Mouse (Mus musculus) spleen, adult 2 months (tissue): ENCODE data around the gene Lactbl1. TPM values are rescaled to one million over a fixed set of nuclear protein-coding genes. Genes with fewer than 3 reads are reported as not detected.

Experiments
- DNase-seq, 2 experiments: peaks; one replicate each; pipeline versions ENCODE4 v3.0.0 to v3.0.0-alpha.2; 2012 to 2021; ENCODE audit warnings: low spot score in 2 of 2, low read depth in 1 of 2
- H3K27ac ChIP-seq: fragments of 200-500 bp; 2 replicates; pipeline ENCODE4 v1.5.1; 2012; ENCODE audit warnings: low read length, inconsistent platforms; ENCODE audit not compliant: insufficient read depth
- H3K27me3 ChIP-seq: fragments of 200-500 bp; 2 replicates; pipeline ENCODE4 v1.6.1; 2012; ENCODE audit warnings: mild to moderate bottlenecking, moderate library complexity, low read length, inconsistent platforms; ENCODE audit not compliant: control insufficient read depth, insufficient read depth
- H3K36me3 ChIP-seq: fragments of 200-500 bp; 2 replicates; pipeline ENCODE4 v1.6.1; 2012; ENCODE audit warnings: mild to moderate bottlenecking, low read length, inconsistent platforms; ENCODE audit not compliant: control insufficient read depth, insufficient read depth
- H3K4me1 ChIP-seq: fragments of 200-500 bp; 2 replicates; pipeline ENCODE4 v1.6.1; 2011; ENCODE audit warnings: inconsistent platforms; ENCODE audit not compliant: control insufficient read depth, insufficient read depth, insufficient read length
- H3K4me3 ChIP-seq: fragments of 200-500 bp; 2 replicates; pipeline ENCODE4 v1.5.1; 2011; ENCODE audit warnings: mild to moderate bottlenecking, inconsistent platforms; ENCODE audit not compliant: insufficient read depth, insufficient read length; ENCODE audit errors: extremely low read depth
- CTCF ChIP-seq: fragments of 200-500 bp; IDR thresholded peaks from 2 replicates; pipeline ENCODE4 v1.5.1; 2011; ENCODE audit warnings: mild to moderate bottlenecking, inconsistent platforms; ENCODE audit not compliant: insufficient read depth, insufficient read length, insufficient replicate concordance; ENCODE audit errors: extremely low read depth
- POLR2A ChIP-seq: fragments of 200-500 bp; IDR thresholded peaks from 2 replicates; pipeline ENCODE4 v1.6.1; 2011; ENCODE audit warnings: low read depth, low read length, inconsistent platforms
- WGBS: fragments of 180-500 bp; shearing (Covaris S2); methylation state at CpG from one replicate; pipeline ENCODE4 v1.1.7; 2018; 5-methylcytosine and 5-hydroxymethylcytosine counted together
- polyA plus RNA-seq: library from polyadenylated mRNA; depleted of rRNA; stranded (reverse); fragments of >200 nt; gene quantifications from 2 replicates; pipeline ENCODE4 v1.2.3, GENCODE M21; 2012

Lactbl1 gene
- polyA plus RNA-seq, 1 experiment = 0.49 TPM

DNA sequence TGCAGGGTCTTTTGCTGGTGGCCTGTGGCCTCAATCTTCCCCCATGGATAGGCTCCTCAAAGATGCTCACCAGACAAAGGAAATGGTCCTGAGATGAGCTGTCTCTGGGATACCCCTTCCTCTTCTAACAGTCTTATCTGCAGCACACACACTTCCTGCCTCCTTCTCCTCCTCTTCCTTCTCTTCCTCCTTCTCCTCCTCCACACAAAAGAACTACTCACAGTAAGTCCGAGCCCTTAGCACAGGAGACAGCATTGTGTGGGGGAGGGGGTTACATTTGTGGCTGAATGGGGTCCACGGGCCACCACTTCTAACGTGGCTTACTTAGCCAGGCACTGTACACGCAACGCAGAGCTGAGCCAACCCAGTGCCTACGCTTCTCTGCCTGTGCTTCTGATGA lies 30.6 kb downstream of the Lactbl1 start:
- Histone ChIP-seq H3K36me3 (no peaks in the 10 kb centered on the region), H3K27ac (no peak overlapping the region), H3K27me3 (no peaks in the 10 kb centered on the region), H3K4me3 (no peak overlapping the region), H3K4me1 (no peaks in the 10 kb centered on the region)
- 41% methylated on average over 6 of the region's 6 CpGs for WGBS
- no peak for TF ChIP-seq POLR2A
- no peak for TF ChIP-seq CTCF
- no peak for DNase-seq

DNA sequence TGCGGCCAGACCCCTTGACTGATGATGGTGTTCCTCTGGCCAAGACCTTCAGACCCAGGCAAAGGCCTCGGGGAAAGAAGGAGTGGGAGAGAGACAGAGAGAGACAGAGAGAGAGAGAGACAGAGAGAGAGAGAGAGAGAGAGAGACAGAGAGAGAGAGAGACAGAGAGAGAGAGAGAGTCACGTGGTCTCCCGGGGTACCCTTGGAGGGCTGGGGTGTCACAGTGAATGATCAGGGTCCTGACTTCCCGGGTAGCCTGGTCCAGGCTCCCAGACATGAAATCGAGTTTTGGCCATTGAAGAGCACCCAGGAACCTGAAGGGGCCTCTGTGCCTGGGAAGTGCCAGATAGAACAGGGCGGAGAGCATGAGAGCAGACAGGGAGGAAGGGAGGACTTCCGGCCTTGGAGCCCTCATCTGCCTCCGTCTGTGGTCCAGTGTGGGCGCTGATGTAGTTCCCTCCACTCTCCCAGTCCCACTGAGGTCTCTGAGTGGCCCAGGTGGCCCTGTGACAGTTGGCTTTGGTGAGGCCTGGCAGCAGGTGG lies 31.3 kb downstream of the Lactbl1 start:
- H3K36me3 ChIP-seq = no peaks in the 10 kb centered on the region
- no peaks in the 10 kb centered on the region for H3K27me3 ChIP-seq
- 52% methylated on average over 10 of the region's 10 CpGs for WGBS
- TF ChIP-seq CTCF = no peak
- TF ChIP-seq POLR2A = no peak
- H3K4me1 ChIP-seq = no peaks in the 10 kb centered on the region
- H3K4me3 ChIP-seq = no peak overlapping the region
- no peak overlapping the region for H3K27ac ChIP-seq
- DNase-seq = no peak

DNA sequence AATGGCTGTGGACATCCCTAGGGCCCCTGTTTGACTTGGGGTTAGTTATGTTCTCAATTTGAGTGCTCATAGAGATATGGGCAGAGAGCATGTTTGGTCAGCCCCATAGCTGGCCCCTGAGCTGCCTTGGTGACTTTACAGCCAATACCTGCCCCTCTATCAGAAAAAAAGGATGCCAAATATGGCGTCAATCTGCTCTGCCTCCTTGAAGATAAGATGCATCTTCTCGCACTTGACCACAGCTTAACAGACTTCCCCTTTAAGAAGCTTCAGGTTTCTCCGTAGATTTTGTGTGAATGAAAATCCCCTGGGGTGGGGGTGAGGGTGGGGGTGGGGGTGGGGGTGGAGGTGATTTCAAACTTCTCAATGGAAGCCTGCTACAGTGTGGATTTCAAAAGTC lies 35.5 kb downstream of the Lactbl1 start:
- Histone ChIP-seq H3K27ac (no peak overlapping the region), H3K27me3 (no peaks in the 10 kb centered on the region), H3K4me3 (no peak overlapping the region), H3K4me1 (no peaks in the 10 kb centered on the region), H3K36me3 (no peaks in the 10 kb centered on the region)
- WGBS = 38% methylated on average over 3 of the region's 3 CpGs
- no peak for TF ChIP-seq POLR2A
- no peak for TF ChIP-seq CTCF
- DNase-seq = no peak

DNA sequence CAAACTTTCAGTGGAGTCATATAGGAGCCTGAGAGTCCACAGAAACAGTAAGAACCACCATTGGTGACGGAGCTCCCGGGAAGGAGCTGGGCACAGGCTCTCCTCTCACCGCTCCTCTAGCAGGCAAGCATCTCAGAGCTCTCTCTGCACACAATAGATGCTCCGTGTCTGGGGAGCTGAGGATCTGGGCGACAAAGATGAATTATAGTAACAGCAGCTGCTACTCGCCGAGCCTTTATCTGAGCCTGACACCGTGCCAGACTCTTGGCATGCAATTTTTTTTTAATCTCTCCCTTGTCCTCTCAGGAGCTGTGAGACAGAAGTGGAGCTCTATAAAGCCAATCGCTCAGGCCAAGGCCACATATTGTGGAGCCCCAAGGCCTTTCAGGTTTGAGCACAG lies 42.6 kb downstream of the Lactbl1 start:
- DNase-seq = no peak
- no peaks in the 10 kb centered on the region for H3K4me1 ChIP-seq
- TF ChIP-seq POLR2A (no peak), CTCF (no peak)
- WGBS = 84% methylated on average over 9 of the region's 9 CpGs
- H3K27me3 ChIP-seq = no peaks in the 10 kb centered on the region
- H3K4me3 ChIP-seq = no peak overlapping the region
- H3K27ac ChIP-seq = no peak overlapping the region
- H3K36me3 ChIP-seq = no peaks in the 10 kb centered on the region

DNA sequence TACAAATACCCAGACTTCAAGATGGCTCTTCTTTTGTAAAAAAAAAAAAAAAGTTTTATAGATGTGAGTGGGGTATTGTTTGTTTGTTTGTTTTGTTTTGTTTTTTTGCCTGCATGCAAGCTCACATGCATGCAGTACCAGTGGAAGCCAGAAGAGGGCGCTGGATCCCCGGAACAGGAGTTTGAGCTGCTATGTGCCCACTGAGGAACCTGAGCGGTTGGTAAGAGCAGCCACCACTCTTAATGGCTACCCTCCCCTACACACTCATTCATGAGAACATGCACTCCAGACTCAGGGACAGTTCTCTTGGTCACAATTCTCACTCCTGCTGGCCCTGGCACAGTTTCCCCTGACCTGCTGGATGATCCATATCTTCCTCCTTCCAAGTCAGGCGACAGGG lies 43.6 kb downstream of the Lactbl1 start:
- Histone ChIP-seq H3K4me3 (no peak overlapping the region), H3K27me3 (no peaks in the 10 kb centered on the region), H3K36me3 (no peaks in the 10 kb centered on the region), H3K4me1 (no peaks in the 10 kb centered on the region), H3K27ac (no peak overlapping the region)
- 72% methylated on average over 4 of the region's 4 CpGs for WGBS
- no peak for DNase-seq
- TF ChIP-seq CTCF = peak; percentile 4; the same call in 1 of the 2 replicates
- TF ChIP-seq POLR2A = no peak

DNA sequence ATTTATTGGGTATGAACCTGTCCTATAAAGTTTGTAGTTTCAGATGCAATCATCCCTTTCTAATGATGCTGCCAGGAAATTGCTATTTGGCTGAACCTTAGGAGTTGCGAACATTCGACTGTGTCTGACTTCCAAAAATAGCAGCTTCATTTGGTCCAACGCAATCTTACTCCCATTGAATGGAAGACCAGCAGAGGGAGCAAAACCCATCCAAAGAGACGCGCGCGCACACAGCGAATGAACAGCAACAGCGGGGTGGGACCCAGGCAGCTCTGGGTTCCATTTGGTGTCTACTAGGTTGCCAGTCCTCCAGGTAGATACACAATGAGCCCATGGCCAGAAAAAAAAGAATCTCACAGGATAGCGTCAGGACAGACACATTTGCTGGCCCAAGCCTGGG lies 45.3 kb downstream of the Lactbl1 start:
- Histone ChIP-seq H3K36me3 (no peaks in the 10 kb centered on the region), H3K4me1 (no peaks in the 10 kb centered on the region), H3K4me3 (no peak overlapping the region), H3K27me3 (no peaks in the 10 kb centered on the region), H3K27ac (no peak overlapping the region)
- no peak for DNase-seq
- 73% methylated on average over 10 of the region's 10 CpGs for WGBS
- TF ChIP-seq POLR2A (no peak), CTCF (no peak)

DNA sequence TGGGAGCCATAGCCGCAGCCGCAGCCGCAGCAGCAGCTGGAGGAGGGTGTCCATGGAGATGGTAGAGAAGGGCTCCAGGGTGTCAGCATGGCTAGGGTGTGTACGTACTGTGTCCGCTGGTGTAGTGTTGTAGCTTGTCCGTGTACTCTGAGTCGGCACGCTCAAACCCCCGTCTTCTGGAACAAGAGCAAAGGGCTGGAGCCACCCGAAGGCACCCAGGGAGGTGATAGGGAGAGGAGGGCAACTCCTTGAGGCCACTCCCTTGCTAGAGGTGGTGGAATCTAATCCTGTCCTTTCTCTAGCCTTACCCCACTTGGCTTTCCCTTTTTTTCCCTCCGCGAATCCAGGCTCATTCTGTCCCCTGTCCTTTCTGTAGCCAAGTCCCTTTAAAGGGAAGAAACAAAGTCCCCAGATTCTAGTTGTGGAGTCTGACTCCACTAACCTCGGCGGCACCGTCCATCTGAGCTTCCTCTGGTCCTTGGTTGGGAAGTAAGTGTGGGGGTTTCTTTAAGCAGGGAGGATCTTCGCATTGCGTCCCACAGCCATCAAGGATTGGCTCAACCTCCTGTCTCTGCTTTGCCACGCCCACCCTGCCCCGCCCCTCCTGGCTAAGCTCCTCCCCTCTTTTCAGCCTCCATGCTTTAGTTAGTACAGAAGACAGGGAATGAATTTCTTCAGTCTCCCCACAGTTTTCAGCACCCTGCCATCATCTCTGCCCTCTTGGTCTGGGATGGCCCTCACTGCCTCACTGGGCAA lies 50.1 kb downstream of the Lactbl1 start:
- TF ChIP-seq CTCF (no peak), POLR2A (no peak)
- no peak overlapping the region for H3K4me3 ChIP-seq
- 93% methylated on average over 19 of the region's 19 CpGs for WGBS
- DNase-seq = no peak
- no peak overlapping the region for H3K27ac ChIP-seq
- H3K27me3 ChIP-seq = no peaks in the 10 kb centered on the region
- H3K4me1 ChIP-seq = no peaks in the 10 kb centered on the region
- no peaks in the 10 kb centered on the region for H3K36me3 ChIP-seq
